10 mouse cellular contexts compared by ENCODE assay signal in genomic region chr3:96498476-96499245, GRCm38 (mm10). TPM values are rescaled to one million over a fixed set of nuclear protein-coding genes. Genes with fewer than 3 reads are reported as not detected.
DNase-seq lines count a peak whose midpoint lies in the region; ATAC-seq and TF ChIP-seq lines count a peak whose summit lies in the region.
"Had no signal": no experiment of that assay in that cellular context is flagged by ENCODE, and none has a peak within 500 bp of the region (broad histone marks: within the 10 kb centered on the region; RNA-seq: fewer than 3 reads in every experiment).

No protein-coding gene starts in this region.

- 83% methylated on average over 4 of the region's 4 CpGs for WGBS in heart, embryonic 12.5 days
- 80% methylated on average over 4 of the region's 4 CpGs for WGBS in stomach, embryonic 14.5 days
- 83% methylated on average over 4 of the region's 4 CpGs for WGBS in stomach, postnatal 0 days
- 86% methylated on average over 4 of the region's 4 CpGs for WGBS in limb, embryonic 12.5 days
- WGBS in thymus, adult 2 months: 93% methylated on average over 4 of the region's 4 CpGs

- DNase-seq in heart, postnatal 10 days: no peak
- no peak for DNase-seq in stomach, postnatal 0 days (ENCODE audit: low spot score)
- no peak for DNase-seq in layer of hippocampus, postnatal 14 days (ENCODE audit: low spot score in 2 of 2)
- no peak for DNase-seq in thymus, adult 2 months
- DNase-seq in adrenal gland, postnatal 4 days (ENCODE audit: low spot score in 2 of 2): no peak

- H3K4me2 ChIP-seq in heart, embryonic 12.5 days: 0 out of 2 replicates have a peak overlapping the region, but pooled peaks have one; percentile 9
- no peak overlapping the region for H3K4me2 ChIP-seq in stomach, embryonic 14.5 days (replicated peaks; ENCODE audit: low read depth, low read length)
- no peak overlapping the region for H3K4me2 ChIP-seq in stomach, postnatal 0 days (replicated peaks; ENCODE audit: low read depth)
- peak overlapping the region; percentile 54; the same call in 1 of the 2 replicates for H3K4me2 ChIP-seq in limb, embryonic 12.5 days

- no peak overlapping the region for H3K4me3 ChIP-seq in heart, embryonic 12.5 days
- 0 out of 2 replicates have a peak overlapping the region, but pooled peaks have one; percentile 68 for H3K4me3 ChIP-seq in stomach, embryonic 14.5 days (ENCODE audit: low read depth, low read length)
- no peak overlapping the region for H3K4me3 ChIP-seq in stomach, postnatal 0 days (ENCODE audit: low read depth, low read length)
- peak overlapping the region; percentile 63 for H3K4me3 ChIP-seq in limb, embryonic 12.5 days (replicated peaks)
- H3K4me3 ChIP-seq in thymus, adult 2 months (ENCODE audit: control insufficient read depth, insufficient read depth, low read length): no peak overlapping the region

- no peaks in the 10 kb centered on the region for H3K9me3 ChIP-seq in heart, embryonic 12.5 days (replicated peaks)
- no peaks in the 10 kb centered on the region for H3K9me3 ChIP-seq in stomach, embryonic 14.5 days (ENCODE audit: control insufficient read depth, low read depth, low read length)
- no peaks in the 10 kb centered on the region for H3K9me3 ChIP-seq in stomach, postnatal 0 days (ENCODE audit: control insufficient read depth, low read length)
- H3K9me3 ChIP-seq in limb, embryonic 12.5 days: no peaks in the 10 kb centered on the region

- H3K27ac ChIP-seq in heart, embryonic 12.5 days (ENCODE audit: poor library complexity, severe bottlenecking): 0 out of 2 replicates have a peak overlapping the region, but pooled peaks have one; percentile 4
- H3K27ac ChIP-seq in stomach, embryonic 14.5 days (ENCODE audit: low read length): no peak overlapping the region
- H3K27ac ChIP-seq in stomach, postnatal 0 days (replicated peaks): no peak overlapping the region
- H3K27ac ChIP-seq in limb, embryonic 12.5 days: no peak overlapping the region
- H3K27ac ChIP-seq in thymus, adult 2 months (ENCODE audit: control insufficient read depth, insufficient read depth, low read length): no peak overlapping the region

- intact Hi-C loops in heart, postnatal 10 days (cut with DNase I): no loop called here

- no peaks in the 10 kb centered on the region; the same call in 1 of the 2 replicates for H3K27me3 ChIP-seq in heart, embryonic 12.5 days (replicated peaks)
- no peaks in the 10 kb centered on the region for H3K27me3 ChIP-seq in stomach, embryonic 14.5 days (ENCODE audit: control insufficient read depth, insufficient read depth, low read length)
- H3K27me3 ChIP-seq in stomach, postnatal 0 days (ENCODE audit: control insufficient read depth, insufficient read depth, low read length): no peaks in the 10 kb centered on the region
- H3K27me3 ChIP-seq in limb, embryonic 12.5 days: no peaks in the 10 kb centered on the region
- H3K27me3 ChIP-seq in thymus, adult 2 months (ENCODE audit: control insufficient read depth, insufficient read depth, low read length): no peaks in the 10 kb centered on the region

- TF ChIP-seq POLR2A in thymus, adult 2 months (IDR thresholded peaks at IDR 0.05; ENCODE audit: control insufficient read depth, extremely low read depth, insufficient read depth, low read length, poor library complexity): no peak

- no peak for TF ChIP-seq CTCF in stomach, postnatal 0 days (IDR thresholded peaks at IDR 0.05; ENCODE audit: low read depth)
- no peak for TF ChIP-seq CTCF in thymus, adult 2 months (IDR thresholded peaks at IDR 0.05; ENCODE audit: borderline replicate concordance, control insufficient read depth, extremely low read depth, insufficient read depth, low read length, poor library complexity)

- H3K36me3 ChIP-seq in heart, embryonic 12.5 days: no peaks in the 10 kb centered on the region
- H3K36me3 ChIP-seq in stomach, embryonic 14.5 days (ENCODE audit: control insufficient read depth, insufficient read depth, low read length): no peaks in the 10 kb centered on the region
- H3K36me3 ChIP-seq in stomach, postnatal 0 days (ENCODE audit: control insufficient read depth, insufficient read depth, low read length): no peaks in the 10 kb centered on the region
- no peaks in the 10 kb centered on the region for H3K36me3 ChIP-seq in limb, embryonic 12.5 days
- no peaks in the 10 kb centered on the region for H3K36me3 ChIP-seq in thymus, adult 2 months (ENCODE audit: control insufficient read depth, insufficient read depth, low read length)

- no peak for ATAC-seq in heart, embryonic 12.5 days (ENCODE audit: insufficient number of reproducible peaks, low FRiP score)
- no peak for ATAC-seq in stomach, embryonic 14.5 days (ENCODE audit: insufficient number of reproducible peaks, insufficient read depth, low FRiP score, low read depth)
- no peak for ATAC-seq in stomach, postnatal 0 days (ENCODE audit: low FRiP score, low TSS enrichment)
- no peak for ATAC-seq in limb, embryonic 12.5 days (ENCODE audit: insufficient number of reproducible peaks, insufficient read depth, low FRiP score, low TSS enrichment, low read depth)

- no peaks in the 10 kb centered on the region for H3K4me1 ChIP-seq in heart, embryonic 12.5 days (replicated peaks)
- H3K4me1 ChIP-seq in stomach, embryonic 14.5 days (ENCODE audit: control insufficient read depth, insufficient read depth, low read length): no peaks in the 10 kb centered on the region; the same call in 1 of the 2 replicates
- H3K4me1 ChIP-seq in stomach, postnatal 0 days (replicated peaks; ENCODE audit: control insufficient read depth, insufficient read depth): no peaks in the 10 kb centered on the region
- no peaks in the 10 kb centered on the region for H3K4me1 ChIP-seq in limb, embryonic 12.5 days (replicated peaks)
- peaks cover 4% of the 10 kb centered on the region for H3K4me1 ChIP-seq in thymus, adult 2 months (replicated peaks; ENCODE audit: control insufficient read depth, insufficient read depth, low read length)

- no peak for TF ChIP-seq EP300 in stomach, postnatal 0 days (optimal IDR thresholded peaks at IDR 0.05)

- no peak overlapping the region for H3K9ac ChIP-seq in heart, embryonic 12.5 days
- no peak overlapping the region for H3K9ac ChIP-seq in stomach, embryonic 14.5 days (replicated peaks; ENCODE audit: low read depth, low read length)
- no peak overlapping the region for H3K9ac ChIP-seq in stomach, postnatal 0 days (ENCODE audit: low read length)
- no peak overlapping the region for H3K9ac ChIP-seq in limb, embryonic 12.5 days (replicated peaks)

RNA-seq across cellular contexts. Expression of gene Hfe2, which starts 26.3 kb away (rescaled TPM):
- 7.9 and 9.2 TPM in 2 replicates for polyA plus RNA-seq in heart, embryonic 12.5 days (2016; fragmentation: Nextera tagmentation; extraction: Ambion mirVana)
- total RNA-seq in heart, postnatal 10 days (2021): 100 to 1,000 TPM; 149 to 172 TPM
- polyA plus RNA-seq in stomach, embryonic 14.5 days (2014; fragmentation: Nextera tagmentation; extraction: Ambion mirVana): 0.20 TPM in 1 of 2 replicates, not detected in the other
- 0.10 and 0.28 TPM in 2 replicates for polyA plus RNA-seq in stomach, postnatal 0 days (2015; fragmentation: Nextera tagmentation; extraction: Ambion mirVana)
- polyA plus RNA-seq in limb, embryonic 12.5 days (2016; fragmentation: Nextera tagmentation; extraction: Ambion mirVana): 7.8 and 8.5 TPM in 2 replicates
- total RNA-seq in layer of hippocampus, postnatal 14 days (2021): under 1 TPM in 1 of 2 experiments, not detected in 1; 0.16 TPM
- polyA plus RNA-seq in thymus, adult 2 months (2012; rRNA removed): 1.3 and 10.4 TPM in 2 replicates
- 10 to 100 TPM in 1 of 2 experiments, 1 to 10 TPM in 1; 3.9 to 11.2 TPM for total RNA-seq in adrenal gland, postnatal 4 days (2021)
- total RNA-seq: neutrophil, adult 5-6 weeks had no signal

RNA-seq across cellular contexts. Expression of gene BC107364, which starts 46.6 kb away (rescaled TPM):
- polyA plus RNA-seq in heart, embryonic 12.5 days (2016; fragmentation: Nextera tagmentation; extraction: Ambion mirVana): 0.72 and 0.87 TPM in 2 replicates
- total RNA-seq in heart, postnatal 10 days (2021): not detected
- not detected in 2 replicates for polyA plus RNA-seq in stomach, embryonic 14.5 days (2014; fragmentation: Nextera tagmentation; extraction: Ambion mirVana)
- polyA plus RNA-seq in stomach, postnatal 0 days (2015; fragmentation: Nextera tagmentation; extraction: Ambion mirVana): 0.18 and 0.36 TPM in 2 replicates
- not detected in 2 replicates for polyA plus RNA-seq in limb, embryonic 12.5 days (2016; fragmentation: Nextera tagmentation; extraction: Ambion mirVana)
- total RNA-seq in layer of hippocampus, postnatal 14 days (2021): not detected
- 0.09 and 0.32 TPM in 2 replicates for polyA plus RNA-seq in thymus, adult 2 months (2012; rRNA removed)
- total RNA-seq in adrenal gland, postnatal 4 days (2021): not detected
- total RNA-seq: neutrophil, adult 5-6 weeks had no signal
- polyA plus RNA-seq: cortical plate, adult 2 months had no signal

RNA-seq across cellular contexts. Expression of gene Txnip, which starts 59.1 kb away (rescaled TPM):
- polyA plus RNA-seq in heart, embryonic 12.5 days (2016; fragmentation: Nextera tagmentation; extraction: Ambion mirVana): 144 and 150 TPM in 2 replicates
- 1,000 to 10,000 TPM in 1 of 2 experiments, 100 to 1,000 TPM in 1; 618 to 1,152 TPM for total RNA-seq in heart, postnatal 10 days (2021)
- polyA plus RNA-seq in stomach, embryonic 14.5 days (2014; fragmentation: Nextera tagmentation; extraction: Ambion mirVana): 155 and 168 TPM in 2 replicates
- 273 and 276 TPM in 2 replicates for polyA plus RNA-seq in stomach, postnatal 0 days (2015; fragmentation: Nextera tagmentation; extraction: Ambion mirVana)
- polyA plus RNA-seq in limb, embryonic 12.5 days (2016; fragmentation: Nextera tagmentation; extraction: Ambion mirVana): 68.2 and 70.9 TPM in 2 replicates
- 10 to 100 TPM; 48.3 to 49.8 TPM for total RNA-seq in layer of hippocampus, postnatal 14 days (2021)
- 587 and 719 TPM in 2 replicates for polyA plus RNA-seq in thymus, adult 2 months (2012; rRNA removed)
- 100 to 1,000 TPM; 980 to 992 TPM for total RNA-seq in adrenal gland, postnatal 4 days (2021)

Comparison
In these comparisons a context has a peak if more than half of its experiments do, and no peak if none do; other contexts are left out.
1. H3K4me3 ChIP-seq: peak in stomach, embryonic 14.5 days (single experiment) and limb, embryonic 12.5 days (single experiment); none in heart, embryonic 12.5 days (single experiment), stomach, postnatal 0 days (single experiment) and thymus, adult 2 months (single experiment).
2. H3K4me2 ChIP-seq: peak in heart, embryonic 12.5 days (single experiment) and limb, embryonic 12.5 days (single experiment); none in stomach, embryonic 14.5 days (single experiment) and stomach, postnatal 0 days (single experiment).